Mouse (Mus musculus) spleen, adult 12 weeks (tissue): ENCODE measurements around the gene Zfp830.
A peak's percentile ranks its signal among the peaks of the same experiment; 100 is the strongest.

ENCODE experiments used
- DNase-seq: peaks from one replicate; pipeline ENCODE4 v3.0.0; 2022; ENCODE audit warnings: low spot score

The Zfp830 gene

DNA sequence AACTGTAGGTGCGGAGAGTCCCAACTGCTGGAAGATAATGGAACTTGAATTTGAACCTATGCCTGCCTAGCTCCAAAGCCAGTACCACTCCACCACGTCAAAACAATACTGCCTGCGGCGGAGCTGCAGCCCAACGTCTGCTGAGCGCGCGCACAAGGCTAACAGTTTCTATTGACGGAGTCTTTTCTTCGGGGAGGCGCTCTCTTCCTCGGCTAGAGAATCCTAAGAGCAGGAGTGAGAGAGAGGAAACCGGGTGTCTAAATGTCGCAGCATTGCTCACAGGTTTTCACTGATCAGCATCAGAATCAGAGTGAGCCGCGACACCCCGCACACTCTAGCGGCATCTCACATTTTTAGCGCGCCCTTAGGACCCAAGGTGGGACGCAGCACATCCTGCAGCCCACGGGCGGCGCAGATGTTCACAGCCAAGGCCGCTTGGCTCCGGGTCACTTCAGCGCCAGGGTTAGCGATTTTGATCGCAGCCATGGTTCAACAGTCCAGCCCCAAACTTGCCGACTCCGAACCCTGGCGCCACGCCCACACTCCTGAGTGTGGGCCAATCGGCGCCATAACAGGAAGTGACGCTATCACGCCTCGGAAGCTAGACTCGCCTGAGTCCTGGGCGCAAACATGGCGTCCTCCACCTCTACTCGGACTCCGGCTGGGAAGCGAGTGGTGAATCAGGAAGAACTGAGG lies at the start of gene Zfp830, which contains the start of gene Cct6b:
Gene Zfp830 (plus strand): TSS at position 604 of the 696 bp plus-strand sequence.
Gene Cct6b (minus strand): TSS at position 580 of the 696 bp plus-strand sequence.
- peak; percentile 85 for DNase-seq

DNA sequence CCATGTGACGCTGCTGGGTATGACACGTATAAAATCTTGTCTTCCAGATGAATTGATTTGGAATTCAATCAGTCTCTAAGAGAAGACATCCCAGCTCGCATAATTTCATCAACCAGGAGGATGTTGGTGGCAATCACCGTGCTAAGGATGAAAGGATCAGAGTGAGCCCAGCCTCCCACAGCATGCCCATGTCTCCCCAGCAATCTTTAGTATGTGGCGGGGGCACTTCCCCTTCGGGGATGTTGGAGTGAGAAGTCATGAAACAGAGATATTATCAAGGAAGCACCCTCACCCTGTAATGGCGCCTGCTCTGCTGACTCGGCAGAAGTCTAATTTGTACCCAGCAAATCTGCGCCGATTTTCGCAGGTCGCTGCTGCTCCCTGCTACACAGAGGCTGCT lies 44.9 kb upstream of the Zfp830 start:
- DNase-seq: no peak

DNA sequence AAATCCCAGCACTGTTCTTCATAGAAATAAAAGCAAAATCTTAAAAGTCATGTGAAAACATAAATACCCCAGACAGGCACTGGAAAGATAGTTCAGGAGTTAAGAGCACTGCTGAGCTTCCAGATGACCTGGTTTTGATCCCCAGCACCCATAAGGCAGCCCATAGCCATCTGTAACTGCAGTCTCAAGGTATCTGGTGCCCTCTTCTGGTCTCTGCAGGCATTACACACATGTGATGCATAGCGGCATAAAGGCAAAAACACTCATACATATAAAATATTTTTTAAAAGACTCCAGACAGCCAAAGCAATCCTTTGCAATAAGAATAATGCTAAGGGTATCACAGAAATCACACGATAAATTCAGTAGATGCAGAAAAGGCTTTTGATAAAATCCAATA lies 37.3 kb upstream of the Zfp830 start:
- no peak for DNase-seq

GRCm38 (mm10) chr11:82734227-82734626 lies 29.9 kb upstream of the Zfp830 start:
- no peak for DNase-seq

DNA sequence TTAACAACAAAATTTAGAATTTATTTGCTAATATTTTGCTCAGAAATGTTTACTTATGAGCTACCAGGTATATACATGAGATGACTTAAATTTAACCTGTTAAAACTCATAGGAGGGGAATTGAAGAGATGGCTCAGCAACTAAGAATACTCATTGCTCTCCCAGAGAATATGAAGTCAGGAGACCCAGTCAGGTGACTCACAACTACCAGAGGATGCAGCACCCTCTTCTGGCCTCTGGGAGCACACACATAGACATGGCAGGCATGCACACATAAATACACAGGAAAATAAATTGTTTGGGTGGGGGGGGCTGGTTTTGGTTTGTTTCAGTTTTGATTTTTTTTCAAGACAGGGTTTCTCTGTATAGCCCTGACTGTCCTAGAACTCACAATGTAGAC lies 25.1 kb upstream of the Zfp830 start:
- no peak for DNase-seq

GRCm38 (mm10) chr11:82746138-82746537 lies 18.0 kb upstream of the Zfp830 start:
- DNase-seq: peak; percentile 56

DNA sequence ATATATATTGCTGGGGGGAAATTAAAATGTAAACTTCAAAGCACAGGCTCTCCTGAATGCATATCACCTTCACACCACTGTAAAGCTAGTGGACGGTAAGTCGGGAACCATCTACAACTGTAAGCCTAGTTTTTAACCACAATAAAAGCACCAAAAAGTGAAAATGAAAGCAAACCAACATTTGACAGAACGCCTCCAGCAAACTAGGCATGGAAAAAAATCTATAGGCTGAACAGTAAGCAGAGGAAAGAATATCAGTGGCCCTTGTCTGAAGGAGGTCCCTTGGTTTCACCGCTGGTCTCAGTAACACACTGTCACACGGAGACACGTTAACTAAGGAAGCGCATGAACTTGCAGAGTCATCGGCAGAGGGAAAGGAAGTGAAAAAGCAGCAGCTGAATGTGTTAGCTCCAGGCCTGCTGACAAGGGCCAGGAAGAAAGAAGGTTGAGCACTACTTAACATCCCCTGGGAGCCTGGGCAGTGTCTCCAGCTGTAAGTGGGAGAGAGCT lies 17.2 kb upstream of the Zfp830 start:
- peak; percentile 7 for DNase-seq

- no peak for DNase-seq
Observed at GRCm38 (mm10) chr11:82752349-82753115, 11.6 kb upstream of the Zfp830 start.

- DNase-seq: no peak
Observed at GRCm38 (mm10) chr11:82755919-82756318, 8.2 kb upstream of the Zfp830 start.

DNA sequence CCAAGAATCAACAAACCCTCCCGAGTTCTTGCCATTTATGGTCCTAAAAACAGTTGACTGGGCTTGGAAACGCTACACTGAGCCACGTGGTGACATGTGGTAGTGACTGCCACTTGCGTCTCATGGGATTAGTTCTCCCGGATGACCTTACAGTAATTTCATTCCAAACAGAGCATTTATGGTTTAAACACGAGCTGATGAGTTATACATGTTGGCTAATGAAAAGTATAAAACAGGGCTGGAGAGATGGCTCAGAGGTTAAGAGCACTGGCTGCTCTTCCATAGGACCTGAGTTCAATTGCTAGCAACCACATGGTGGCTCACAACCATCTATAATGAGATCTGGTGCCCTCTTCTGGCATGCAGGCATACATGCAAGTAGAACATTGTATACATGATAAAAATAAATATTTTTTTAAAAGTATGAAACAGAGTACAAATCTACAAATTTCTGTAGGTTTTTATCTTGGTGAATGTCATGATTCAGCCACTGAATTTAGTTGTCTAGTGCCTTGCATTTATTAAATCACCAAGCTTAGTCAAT lies 1.8 kb upstream of the Zfp830 start:
- DNase-seq: no peak

GRCm38 (mm10) chr11:82763261-82763660 lies 884 bp upstream of the Zfp830 start:
- DNase-seq: no peak

DNA sequence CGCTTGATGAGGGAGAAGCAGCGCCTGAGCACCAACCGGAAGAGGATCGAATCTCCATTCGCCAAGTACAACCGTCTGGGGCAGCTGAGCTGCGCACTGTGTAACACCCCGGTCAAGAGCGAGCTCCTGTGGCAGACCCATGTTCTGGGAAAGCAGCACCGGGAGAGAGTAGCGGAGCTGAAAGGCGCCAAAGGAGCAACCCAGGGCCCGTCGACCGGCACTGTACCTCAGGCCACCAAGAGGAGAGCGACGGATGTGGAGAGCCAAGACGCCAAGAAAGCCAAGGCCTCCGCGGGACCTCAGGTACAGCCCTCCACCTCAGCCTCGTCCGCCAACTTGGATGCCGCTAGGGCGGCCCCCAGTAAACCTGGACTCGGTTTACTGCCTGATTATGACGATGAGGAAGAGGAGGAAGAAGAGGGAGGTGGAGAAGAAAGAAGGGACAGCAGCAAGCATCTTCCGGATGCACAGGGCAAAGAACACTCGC lies 336 bp downstream of the Zfp830 start:
- no peak for DNase-seq

- no peak for DNase-seq
Observed at GRCm38 (mm10) chr11:82780134-82780533, 16.0 kb downstream of the Zfp830 start.

- peak; percentile 87 for DNase-seq
Observed at GRCm38 (mm10) chr11:82780983-82781903, 17.1 kb downstream of the Zfp830 start, which contains the start of gene Lig3. TSS of gene Lig3 (plus strand) at chr11:82781108.

DNA sequence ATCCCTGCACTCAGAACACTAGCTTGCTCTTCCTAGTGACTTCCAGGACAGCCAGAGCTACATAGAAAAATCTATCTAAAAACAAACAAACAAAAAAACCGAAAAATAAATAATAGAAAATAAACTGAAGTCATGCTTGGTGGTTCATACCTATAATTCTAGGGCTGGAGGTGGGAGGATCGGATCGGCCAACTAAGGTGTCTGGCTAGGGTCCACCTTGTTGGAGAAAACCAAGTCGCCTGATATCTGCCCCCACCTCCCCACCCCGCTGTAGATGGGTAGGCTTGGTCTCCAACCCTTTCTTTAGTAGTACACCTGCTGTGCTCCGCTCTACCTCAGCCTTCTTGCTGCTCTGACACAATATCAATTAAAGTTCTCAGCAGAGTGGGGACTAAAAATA lies 18.1 kb downstream of the Zfp830 start:
- no peak for DNase-seq

- no peak for DNase-seq
Observed at GRCm38 (mm10) chr11:82783453-82783852, 19.3 kb downstream of the Zfp830 start.

DNA sequence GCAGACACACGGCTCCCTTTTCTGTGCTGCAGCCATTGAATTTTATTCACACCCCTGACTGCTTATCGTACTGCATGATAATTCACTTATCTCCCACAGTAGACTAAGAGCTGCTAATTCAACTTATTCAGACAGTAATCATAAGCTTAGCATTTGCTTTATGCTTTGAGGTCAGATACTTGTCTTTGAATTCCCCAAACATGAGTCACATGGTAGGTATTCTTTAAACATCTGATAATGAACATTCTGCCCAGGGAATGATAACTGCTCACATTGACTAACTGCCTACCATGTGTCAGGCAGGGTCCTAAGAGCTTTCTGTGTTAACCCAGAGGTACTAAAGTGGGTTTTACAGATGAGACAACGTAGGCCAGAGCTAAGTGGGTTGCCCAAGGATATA lies 42.5 kb downstream of the Zfp830 start:
- DNase-seq: no peak

- no peak for DNase-seq
Observed at GRCm38 (mm10) chr11:82807370-82807769, 43.2 kb downstream of the Zfp830 start.

DNA sequence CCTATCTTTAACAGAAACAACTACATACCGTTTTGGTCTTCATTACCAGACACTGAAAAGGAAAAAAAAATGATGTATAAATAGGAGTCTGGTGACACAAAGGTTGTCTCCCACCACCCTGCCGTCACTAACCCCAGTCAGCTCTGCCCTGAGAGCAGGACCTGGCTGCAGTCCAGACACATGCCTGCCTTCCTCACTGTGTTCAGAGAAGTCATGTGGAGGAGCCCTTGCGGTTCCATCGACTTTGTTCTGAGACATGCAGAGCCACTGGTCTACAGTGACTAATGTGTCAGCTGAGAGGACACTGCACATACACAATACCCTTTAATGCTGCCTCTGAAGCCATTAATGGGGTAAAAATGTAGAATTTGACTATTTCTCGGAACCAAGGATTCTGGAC lies 44.3 kb downstream of the Zfp830 start:
- no peak for DNase-seq
